Mouse (Mus musculus) kidney, postnatal 25 days (tissue): Measurements from ENCODE around the gene Zfp819.
"Not testable (repeated sequence)": the region's sequence is repeated elsewhere in the genome, so short reads cannot be mapped to it uniquely, and the experiment has no call there.

ENCODE experiments used
- DNase-seq, 2 experiments: peaks; one replicate each; pipeline ENCODE4 v3.0.0; 2021; ENCODE audit warnings: mixed read lengths in 2 of 2

Zfp819 gene

DNA sequence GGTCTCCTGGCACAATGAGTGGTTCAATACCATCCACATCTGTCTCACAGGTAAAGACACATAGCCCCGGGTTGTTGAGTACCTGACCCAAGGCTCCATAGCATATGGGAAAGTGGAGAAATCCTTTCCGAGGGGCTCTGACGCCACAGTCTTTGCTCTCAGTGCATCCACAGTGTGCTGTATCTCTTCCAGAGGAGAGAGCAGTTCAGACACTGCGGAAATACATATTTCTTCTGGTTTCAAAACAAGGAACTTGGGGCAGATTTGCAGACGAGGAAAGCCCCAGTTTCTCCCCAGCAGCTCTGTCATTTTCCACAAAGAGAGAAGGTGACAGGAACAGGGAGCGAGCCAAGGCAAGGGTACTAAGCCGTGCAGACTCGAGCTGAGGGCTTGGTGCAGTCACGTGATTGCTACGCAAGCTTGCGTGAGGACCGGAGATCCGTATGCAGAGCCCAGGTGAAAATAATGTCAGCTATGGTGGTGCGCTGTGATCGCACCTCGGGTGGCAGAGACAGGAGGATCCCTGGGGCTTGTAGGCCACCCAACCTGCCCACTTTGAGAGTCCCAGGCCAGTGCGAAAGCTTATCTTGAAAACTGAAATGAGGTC, 36.2 kb downstream of the Zfp819 start:
- DNase-seq, result no peak

DNA sequence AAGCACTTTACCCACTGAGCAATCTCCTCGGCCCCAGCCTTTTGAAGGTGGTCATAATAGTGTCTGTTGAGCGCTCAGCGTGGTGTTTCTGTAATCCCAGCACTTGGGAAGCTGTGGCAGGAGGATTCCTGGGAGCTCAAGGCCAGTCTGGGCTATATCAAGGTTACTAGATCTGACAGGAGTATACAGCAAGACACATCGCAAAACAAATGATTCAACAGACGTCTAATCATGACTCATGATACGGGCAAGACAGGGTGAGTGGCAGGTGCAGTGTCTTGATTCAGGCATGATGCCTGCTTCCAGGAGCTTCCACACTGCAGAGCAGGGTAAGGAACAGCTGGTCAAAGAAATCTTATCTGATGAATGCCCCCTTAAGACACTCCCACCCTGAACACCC, 45.7 kb downstream of the Zfp819 start:
- no peak for DNase-seq

GRCm38 (mm10) chr7:43654519-43654918, 47.5 kb downstream of the Zfp819 start:
- DNase-seq, result no peak

- DNase-seq, result no peak
Observed at GRCm38 (mm10) chr7:43656232-43656631, 49.3 kb downstream of the Zfp819 start.

DNA sequence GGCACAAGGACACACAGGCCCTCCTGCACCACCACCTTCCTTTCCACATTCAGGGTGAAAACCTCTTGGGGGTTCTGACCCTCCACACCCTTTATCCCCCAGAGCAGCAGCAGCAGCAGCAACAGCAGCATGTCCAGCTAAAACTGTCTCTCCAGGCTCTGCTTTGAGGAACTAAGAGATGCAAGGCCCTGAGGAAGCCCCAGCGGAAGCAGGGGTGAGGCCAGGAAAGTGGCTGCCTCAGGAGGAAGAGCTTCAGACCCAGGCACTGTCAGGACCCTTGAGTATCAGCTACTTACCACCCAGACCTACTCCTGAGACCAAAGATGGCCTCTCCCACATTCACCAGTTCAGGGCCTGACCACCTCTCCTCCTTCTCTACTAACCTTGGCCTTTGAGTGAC, 53.0 kb downstream of the Zfp819 start, which contains the start of gene Siglece:
TSS of gene Siglece (minus strand) at position 160 of the 400 bp plus-strand sequence.
- DNase-seq, result no peak

GRCm38 (mm10) chr7:43662804-43663203, 55.8 kb downstream of the Zfp819 start:
- DNase-seq, result no peak

GRCm38 (mm10) chr7:43667221-43667620, 60.3 kb downstream of the Zfp819 start:
- DNase-seq, result not testable (repeated sequence)
